Mouse (Mus musculus): ENCODE data around the gene Gm16503. TPM values are rescaled to one million over a fixed set of nuclear protein-coding genes. Genes with fewer than 3 reads are reported as not detected.
A peak's percentile ranks its signal among the peaks of the same experiment; 100 is the strongest.
"Not testable (repeated sequence)": the region's sequence is repeated elsewhere in the genome, so short reads cannot be mapped to it uniquely, and the experiment has no call there.

Gene Gm16503
- total RNA-seq (2017): not detected in 3 replicates

DNA sequence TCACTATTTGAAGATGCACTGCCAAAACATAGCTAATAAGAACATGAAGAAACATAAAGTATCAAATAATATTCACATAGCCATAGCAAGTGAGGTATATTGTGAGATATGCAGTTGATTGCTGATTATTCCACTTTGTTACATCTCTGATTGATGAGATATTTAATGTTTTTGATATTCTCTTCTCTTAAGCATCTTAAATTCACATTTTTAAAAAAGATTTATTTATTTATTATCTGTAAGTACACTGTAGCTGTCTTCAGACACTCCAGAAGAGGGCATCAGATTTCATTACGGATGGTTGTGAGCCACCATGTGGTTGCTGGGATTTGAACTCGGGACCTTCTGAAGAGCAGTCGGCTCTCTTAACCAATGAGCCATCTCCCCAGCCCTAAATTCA is at the start of gene Gm16503:
Gene Gm16503 (plus strand): TSS at position 301 of the 400 bp plus-strand sequence.
- ATAC-seq (replicated peaks; ENCODE audit: insufficient number of reproducible peaks, low FRiP score, low TSS enrichment, poor library complexity, severe bottlenecking): not testable (repeated sequence)

DNA sequence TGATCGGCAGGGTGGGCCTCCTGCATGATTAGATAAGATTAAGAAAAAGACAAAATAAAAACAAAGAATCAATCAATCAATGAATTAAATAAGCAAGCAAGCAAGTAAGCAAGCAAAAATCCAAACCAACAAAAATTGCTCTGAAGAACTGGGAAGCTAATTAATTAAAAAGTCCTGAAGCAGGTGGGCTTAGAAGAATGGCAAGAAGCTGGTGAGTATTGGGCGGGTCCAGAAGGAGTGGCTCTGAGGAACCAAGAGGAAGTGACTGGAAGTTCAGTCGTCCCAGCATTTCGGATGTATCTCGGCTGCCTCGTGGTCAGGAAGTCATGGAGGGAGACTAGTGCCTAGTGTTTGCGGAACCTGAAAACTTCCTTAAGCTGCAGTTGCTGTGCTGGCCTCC is 47.9 kb upstream of the Gm16503 start, which contains the start of gene Zfp982:
Gene Zfp982 (plus strand): TSS at position 301 of the 400 bp plus-strand sequence.
- ATAC-seq (replicated peaks; ENCODE audit: insufficient number of reproducible peaks, low FRiP score, low TSS enrichment, poor library complexity, severe bottlenecking): not testable (repeated sequence)

DNA sequence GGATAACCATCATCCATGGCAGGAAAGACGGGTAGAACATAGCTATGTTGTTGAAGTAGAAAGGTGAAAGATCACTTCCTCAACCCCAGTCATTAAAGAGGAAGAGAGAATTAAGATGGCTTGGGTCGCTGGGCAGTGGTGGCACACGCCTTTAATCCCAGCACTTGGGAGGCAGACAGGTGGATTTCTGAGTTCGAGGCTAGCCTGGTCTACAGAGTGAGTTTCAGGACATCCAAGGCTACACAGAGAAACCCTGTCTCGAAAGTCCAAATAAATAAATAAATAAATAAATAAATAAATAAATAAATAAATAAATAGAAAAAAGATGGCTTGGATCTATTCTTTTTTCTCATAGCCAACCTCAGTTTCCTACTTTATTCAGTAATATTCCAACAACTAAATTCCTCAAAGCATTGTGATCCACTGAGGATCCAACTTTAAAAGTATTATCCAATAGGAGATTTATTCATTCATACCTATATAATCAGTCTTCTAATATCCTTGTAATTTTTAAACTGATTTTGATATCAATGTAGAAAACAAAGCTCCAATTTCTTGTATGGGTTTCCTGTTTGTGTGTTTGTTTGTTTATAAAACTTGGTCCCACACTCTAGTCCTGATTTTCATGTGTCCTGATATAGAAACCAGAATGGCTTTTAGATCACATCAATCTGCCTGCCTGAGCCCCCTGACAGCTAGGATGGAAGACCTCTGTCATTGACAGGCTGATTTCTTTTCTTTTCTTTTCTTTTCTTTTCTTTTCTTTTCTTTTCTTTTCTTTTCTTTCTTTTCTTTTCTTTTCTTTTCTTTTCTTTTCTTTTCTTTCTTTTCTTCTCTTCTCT is 41.0 kb upstream of the Gm16503 start:
- not testable (repeated sequence) for ATAC-seq (replicated peaks; ENCODE audit: insufficient number of reproducible peaks, low FRiP score, low TSS enrichment, poor library complexity, severe bottlenecking)

DNA sequence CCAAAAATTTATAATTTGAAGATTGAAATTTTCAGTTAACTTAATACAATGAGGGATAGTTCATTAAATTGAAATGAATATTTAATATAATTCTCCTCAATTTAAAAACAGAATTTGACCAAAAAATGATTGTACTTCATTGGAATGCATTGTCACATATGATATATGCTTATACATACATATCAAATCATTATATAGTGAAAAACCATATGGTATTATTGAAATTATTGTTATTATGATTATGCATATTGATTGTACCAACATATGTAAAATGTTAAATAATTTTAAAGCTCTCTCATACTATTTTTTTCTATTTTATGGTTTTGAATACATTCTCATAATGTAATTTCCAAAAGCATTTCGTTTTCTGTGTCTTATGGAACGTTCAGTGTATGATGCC is 30.8 kb upstream of the Gm16503 start:
- ATAC-seq (replicated peaks; ENCODE audit: insufficient number of reproducible peaks, low FRiP score, low TSS enrichment, poor library complexity, severe bottlenecking): no peak

DNA sequence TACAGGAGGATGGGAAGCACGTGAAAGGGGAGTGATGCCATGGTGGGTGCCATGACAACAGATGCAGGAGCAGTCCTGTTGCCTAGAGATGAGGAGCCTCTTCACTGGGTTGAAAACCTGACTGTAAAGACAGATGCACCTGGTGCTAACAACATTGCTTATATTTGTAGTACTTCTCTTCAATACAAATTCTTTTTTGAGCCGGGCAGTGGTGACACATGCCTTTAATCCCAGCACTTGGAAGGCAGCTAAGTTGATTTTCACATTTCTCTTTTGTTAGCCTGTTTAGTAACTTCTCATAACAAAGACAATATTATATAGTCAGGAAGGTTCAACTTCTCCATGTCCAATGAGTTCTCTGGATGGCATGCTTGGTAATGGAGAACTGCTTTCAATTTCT is 21.0 kb upstream of the Gm16503 start:
- ATAC-seq (replicated peaks; ENCODE audit: insufficient number of reproducible peaks, low FRiP score, low TSS enrichment, poor library complexity, severe bottlenecking): 0 out of 2 replicates have a peak, but pooled peaks have one; percentile 32

DNA sequence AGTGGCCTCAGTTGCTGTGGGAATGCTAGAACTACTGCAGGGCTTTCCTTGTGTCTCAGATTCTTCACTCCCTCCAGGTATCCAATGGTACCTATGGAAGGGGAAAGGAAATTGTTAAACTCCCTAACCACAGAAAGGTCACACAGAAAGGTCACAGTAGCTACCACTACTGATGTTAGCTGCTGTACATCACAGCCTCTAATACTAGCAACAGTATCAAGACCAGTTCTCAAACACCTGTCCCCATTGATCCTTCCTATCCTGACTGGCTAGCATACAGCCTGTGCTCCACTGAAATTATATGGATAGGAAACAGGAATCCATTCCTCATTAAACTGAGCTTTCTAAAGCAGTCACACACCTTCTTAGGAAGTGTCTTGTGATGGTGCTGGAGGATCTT is 19.9 kb upstream of the Gm16503 start:
- peak; percentile 33; the same call in 1 of the 2 replicates for ATAC-seq (replicated peaks; ENCODE audit: insufficient number of reproducible peaks, low FRiP score, low TSS enrichment, poor library complexity, severe bottlenecking)

DNA sequence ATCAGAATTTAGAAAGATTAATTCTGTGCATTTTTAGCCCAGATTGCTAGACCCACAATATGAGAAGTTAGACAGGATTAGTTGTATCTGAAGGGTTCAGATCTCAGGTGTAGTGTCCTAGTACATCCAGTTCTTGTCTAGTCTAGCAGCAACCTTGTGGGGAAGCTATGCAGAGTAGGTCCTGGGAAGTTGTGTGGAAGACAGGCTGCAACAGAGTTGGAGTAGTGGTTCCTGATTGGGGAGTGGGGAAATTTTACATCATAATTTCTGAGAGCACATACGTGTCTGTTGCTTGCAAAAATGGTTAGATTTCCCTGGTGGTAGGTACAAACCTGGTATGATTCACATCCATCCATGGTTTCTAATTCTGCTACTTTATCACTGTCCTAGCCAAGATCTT is 14.9 kb upstream of the Gm16503 start:
- ATAC-seq (replicated peaks; ENCODE audit: insufficient number of reproducible peaks, low FRiP score, low TSS enrichment, poor library complexity, severe bottlenecking): no peak

DNA sequence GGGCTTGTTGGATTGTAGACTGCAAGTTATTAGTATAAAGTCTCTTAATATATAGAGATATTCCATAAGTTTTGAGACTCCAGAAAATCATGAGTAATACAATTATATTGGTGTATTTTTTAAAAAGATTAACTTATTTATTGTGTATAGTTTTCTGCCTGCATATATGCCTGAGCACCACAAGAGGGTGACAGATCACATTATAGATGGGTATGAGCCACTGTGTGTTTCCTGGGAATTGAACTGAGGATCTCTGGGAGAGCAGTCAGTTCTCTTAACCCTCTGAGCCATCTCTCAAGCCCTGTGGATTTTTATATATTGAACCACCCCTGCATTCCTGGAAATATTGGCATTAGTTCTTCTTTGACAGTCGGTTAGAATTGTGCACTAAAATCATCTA is 9.7 kb upstream of the Gm16503 start:
- no peak for ATAC-seq (replicated peaks; ENCODE audit: insufficient number of reproducible peaks, low FRiP score, low TSS enrichment, poor library complexity, severe bottlenecking)

DNA sequence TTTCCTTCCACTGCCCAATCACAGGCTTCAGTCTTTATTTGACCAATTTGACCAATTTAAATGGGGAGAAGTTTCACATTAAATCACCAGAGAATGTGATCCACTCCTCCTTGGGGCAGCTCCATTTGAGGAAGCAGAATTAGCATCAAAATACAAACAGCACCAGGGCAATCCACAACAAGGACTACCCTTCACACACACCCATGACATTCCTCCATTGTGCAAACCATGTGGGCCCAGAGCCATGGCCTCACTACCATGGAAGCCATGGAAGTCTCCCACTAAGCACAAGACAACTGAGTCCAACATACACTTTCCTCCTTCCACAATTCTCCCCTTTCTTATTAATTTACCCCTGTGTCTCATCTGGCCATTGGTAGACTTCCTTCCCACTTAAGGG is 4.1 kb upstream of the Gm16503 start:
- not testable (repeated sequence) for ATAC-seq (replicated peaks; ENCODE audit: insufficient number of reproducible peaks, low FRiP score, low TSS enrichment, poor library complexity, severe bottlenecking)

DNA sequence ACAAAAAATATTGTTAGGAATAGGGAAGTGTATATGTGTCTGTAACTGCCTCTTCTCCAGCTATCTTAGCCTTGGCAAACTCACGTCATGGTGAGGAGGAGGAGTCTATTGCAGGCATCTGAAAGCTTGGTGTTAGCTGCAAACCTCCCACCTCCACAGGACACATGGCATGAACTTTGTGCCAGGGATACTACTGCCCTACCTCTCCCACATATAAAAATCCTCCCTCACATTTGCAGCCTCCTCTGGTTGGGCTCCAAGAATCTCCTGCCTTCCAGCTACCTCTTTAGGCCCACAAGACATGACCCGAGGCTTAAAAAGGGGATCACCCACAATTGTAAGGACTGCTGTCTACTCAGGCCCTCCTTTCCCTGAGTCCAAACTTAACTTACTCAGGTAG is 2.3 kb upstream of the Gm16503 start:
- ATAC-seq (replicated peaks; ENCODE audit: insufficient number of reproducible peaks, low FRiP score, low TSS enrichment, poor library complexity, severe bottlenecking): peak; percentile 35; the same call in 1 of the 2 replicates

DNA sequence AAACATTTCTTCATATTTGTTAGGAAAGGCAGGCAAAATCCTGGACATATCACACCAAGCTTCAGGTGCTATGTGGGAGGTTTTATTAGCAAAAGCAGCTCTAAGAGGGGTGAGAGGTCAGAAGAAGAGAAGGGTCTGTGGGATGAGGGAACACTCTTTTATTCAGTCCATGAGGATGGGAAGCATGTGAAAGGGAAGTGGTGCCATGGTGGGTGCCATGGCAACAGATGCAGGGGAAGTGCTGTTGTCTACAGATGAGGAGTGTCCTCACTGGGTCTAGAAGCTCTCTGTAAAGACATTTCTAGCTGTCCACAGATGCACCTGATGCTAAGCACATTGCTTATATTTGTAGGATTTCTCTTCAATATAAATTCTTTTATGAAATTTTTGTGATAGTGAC is 1.1 kb downstream of the Gm16503 start:
- no peak for ATAC-seq (replicated peaks; ENCODE audit: insufficient number of reproducible peaks, low FRiP score, low TSS enrichment, poor library complexity, severe bottlenecking)

DNA sequence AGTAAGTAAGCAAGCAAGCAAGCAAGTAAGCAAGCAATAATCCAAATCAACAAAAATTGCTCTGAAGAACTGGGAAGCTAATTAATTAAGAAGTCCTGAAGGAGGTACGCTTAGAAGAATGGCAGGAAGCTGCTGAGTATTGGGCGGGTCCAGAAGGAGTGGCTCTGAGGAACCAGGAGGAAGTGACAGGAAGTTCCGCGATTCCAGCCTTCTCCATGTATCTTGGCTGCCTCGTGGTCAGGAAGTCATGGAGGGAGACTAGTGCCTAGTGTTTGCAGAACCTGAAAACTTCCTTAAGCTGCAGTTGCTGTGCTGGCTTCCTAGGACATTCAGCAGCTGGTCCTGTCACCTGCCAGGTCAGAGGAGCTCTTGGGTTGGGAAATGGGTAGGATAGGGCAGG is 13.1 kb downstream of the Gm16503 start, which contains the start of gene Zfp985:
Gene Zfp985 (plus strand): TSS at position 207 of the 400 bp plus-strand sequence.
- not testable (repeated sequence) for ATAC-seq (replicated peaks; ENCODE audit: insufficient number of reproducible peaks, low FRiP score, low TSS enrichment, poor library complexity, severe bottlenecking)

DNA sequence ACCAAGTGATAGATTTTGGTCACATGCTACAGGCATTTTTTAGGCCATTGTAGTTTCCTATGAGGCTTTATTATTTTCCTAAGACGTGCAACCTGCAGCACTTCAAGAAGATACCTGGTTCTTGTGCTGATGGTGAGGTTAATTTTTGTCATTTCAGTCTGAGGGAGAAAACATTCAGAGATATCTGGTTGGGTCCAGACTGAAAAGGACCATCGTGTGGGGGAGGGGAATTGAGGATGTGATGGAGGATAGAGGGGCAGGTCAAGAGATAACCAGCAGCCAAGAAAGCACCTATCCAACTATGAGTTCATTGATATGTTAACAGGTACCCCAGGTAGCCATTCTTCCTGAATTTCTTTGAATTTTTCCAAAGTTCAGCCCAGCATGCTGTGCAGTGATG is 14.3 kb downstream of the Gm16503 start:
- not testable (repeated sequence) for ATAC-seq (replicated peaks; ENCODE audit: insufficient number of reproducible peaks, low FRiP score, low TSS enrichment, poor library complexity, severe bottlenecking)

DNA sequence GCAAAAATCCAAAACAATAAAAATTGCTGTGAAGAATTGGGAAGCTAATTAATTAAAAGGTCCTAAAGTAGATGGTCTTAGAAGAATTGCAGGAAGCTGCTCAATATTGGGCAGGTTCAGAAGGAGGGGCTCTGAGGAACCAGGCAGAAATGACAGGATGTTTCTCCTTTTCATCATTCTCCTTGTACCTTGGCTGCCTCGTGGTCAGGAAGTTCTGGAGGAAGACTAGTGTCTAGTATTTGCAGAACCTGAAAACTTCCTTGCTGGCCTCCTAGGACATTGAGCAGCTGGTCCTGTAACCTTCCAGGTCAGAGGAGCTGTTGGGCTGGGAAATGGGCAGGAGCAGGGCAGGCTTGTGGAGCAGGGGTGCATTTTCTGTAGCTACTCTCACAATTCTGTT is 16.9 kb downstream of the Gm16503 start:
- ATAC-seq (replicated peaks; ENCODE audit: insufficient number of reproducible peaks, low FRiP score, low TSS enrichment, poor library complexity, severe bottlenecking): not testable (repeated sequence)

DNA sequence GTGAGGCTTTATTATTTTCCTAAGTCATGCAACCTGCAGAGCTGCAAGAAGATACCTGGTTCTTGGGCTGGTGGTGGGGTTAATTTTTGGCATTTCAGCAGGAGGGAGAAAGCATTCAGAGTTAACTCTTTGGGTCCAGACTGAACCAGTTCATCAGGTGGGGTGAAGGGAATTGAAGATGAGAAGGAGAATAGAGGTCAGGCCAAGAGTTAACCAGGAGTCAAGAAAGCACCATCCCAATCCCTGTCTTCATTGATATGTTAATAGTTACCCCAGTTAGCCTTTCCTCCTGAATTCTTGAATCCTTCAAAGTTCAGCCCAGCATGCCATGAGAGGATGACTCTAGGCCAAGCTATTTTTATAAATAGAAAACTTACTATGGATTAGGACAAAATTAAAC is 18.0 kb downstream of the Gm16503 start:
- not testable (repeated sequence) for ATAC-seq (replicated peaks; ENCODE audit: insufficient number of reproducible peaks, low FRiP score, low TSS enrichment, poor library complexity, severe bottlenecking)

DNA sequence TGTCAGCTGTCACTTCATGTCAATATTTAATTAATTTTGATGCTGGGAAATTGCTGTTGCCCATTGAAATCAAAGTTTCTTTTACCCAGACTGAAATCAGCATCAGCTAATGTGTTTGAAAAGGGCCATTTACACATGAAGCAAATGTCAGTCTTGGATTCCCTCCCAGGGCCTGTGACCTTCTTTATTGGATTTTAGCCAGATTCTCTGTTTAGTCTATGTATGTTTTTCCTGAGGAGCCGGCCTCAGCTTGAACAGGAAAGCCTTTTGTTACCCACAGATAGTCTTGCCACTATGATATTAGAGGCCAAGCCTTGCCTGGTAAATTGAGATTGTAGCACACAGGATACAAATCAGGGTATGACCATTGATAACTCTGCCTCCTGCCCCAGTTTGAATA is 19.1 kb downstream of the Gm16503 start:
- not testable (repeated sequence) for ATAC-seq (replicated peaks; ENCODE audit: insufficient number of reproducible peaks, low FRiP score, low TSS enrichment, poor library complexity, severe bottlenecking)

DNA sequence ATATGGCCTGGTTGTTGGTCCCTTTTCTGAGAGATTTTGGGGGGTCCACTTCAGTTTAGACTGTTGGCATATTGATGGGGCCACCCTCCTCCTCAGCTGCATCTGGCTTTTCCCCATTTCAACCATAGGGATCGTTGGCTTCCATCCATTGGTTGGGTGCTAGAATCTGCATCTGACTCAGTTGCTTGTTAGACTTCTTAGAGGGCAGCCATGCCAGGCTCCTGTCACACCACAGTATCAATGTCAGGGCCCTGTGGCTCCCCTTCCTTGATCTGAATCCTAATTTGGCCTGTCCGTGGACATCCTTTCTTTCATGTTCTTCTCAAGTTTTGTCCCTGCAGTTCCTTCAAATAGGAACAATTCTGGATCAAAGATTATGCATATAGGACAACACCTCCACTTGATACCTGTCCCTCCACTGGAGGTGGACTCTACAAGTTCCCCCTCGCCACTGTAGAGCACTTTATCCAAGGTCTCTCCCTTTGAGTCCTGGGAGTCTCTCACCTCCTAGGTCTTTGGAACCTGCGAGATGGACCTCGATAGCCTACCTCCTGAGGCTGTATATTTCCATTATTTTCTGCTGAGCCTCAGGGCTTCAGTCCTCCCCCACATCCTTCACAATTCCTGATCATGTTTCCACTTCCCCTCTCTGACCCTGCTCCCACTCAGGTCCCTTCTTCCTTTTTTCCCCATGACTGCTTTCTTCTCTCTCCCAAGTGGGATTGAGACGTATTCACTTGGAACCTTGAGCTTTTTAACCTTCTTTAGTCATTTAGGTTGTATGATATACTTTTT is 25.6 kb downstream of the Gm16503 start:
- ATAC-seq (replicated peaks; ENCODE audit: insufficient number of reproducible peaks, low FRiP score, low TSS enrichment, poor library complexity, severe bottlenecking): no peak

DNA sequence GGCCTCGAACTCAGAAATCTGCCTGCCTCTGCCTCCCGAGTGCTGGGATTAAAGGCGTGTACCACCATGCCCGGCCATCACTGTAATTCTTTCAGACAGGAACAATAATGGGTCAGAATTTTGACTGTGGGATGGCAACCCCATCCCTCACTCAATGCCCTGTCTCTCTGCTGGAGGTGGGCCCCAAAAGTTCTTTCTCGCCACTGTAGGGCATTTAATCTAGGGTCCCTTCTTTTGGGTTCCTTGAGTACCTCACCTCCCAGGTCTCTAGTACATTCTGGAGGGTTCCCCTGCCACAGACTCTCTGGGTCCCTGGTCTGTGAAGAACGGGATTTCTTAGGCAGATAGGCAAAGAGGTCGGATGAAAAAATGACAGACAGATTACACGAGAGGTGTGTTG is 31.1 kb downstream of the Gm16503 start:
- not testable (repeated sequence) for ATAC-seq (replicated peaks; ENCODE audit: insufficient number of reproducible peaks, low FRiP score, low TSS enrichment, poor library complexity, severe bottlenecking)

DNA sequence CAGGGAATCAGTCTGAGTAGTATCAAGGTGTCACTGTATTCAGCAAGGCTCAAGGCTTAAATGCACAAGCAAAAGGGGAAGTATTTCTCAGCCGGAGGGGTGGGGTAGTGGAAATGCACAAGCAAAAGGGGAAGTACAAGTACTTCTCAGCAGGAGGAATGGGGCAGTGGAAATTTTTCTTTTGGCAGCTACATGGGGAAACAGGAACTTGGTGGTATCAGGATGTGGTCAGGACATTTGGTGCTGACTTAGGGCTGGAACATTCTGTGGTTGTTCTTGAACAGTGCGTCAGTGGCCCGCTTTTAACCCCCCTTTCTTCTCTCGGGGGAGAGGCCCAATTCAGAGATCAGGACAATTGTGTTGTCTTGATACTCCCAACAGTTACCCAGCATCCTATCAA is 39.4 kb downstream of the Gm16503 start:
- not testable (repeated sequence) for ATAC-seq (replicated peaks; ENCODE audit: insufficient number of reproducible peaks, low FRiP score, low TSS enrichment, poor library complexity, severe bottlenecking)
